Mouse (Mus musculus) T-helper 1 cell (primary cell): ENCODE results near the gene Dclk3.

Source experiments
- in situ Hi-C: fragments of 300-600 bp; cut with MboI, MseI; formaldehyde crosslinking; loops from one replicate; pipeline ENCODE4 v1.15.1; 2025; ENCODE audit warnings: high pct_unique_total_duplicates

The Dclk3 gene

DNA sequence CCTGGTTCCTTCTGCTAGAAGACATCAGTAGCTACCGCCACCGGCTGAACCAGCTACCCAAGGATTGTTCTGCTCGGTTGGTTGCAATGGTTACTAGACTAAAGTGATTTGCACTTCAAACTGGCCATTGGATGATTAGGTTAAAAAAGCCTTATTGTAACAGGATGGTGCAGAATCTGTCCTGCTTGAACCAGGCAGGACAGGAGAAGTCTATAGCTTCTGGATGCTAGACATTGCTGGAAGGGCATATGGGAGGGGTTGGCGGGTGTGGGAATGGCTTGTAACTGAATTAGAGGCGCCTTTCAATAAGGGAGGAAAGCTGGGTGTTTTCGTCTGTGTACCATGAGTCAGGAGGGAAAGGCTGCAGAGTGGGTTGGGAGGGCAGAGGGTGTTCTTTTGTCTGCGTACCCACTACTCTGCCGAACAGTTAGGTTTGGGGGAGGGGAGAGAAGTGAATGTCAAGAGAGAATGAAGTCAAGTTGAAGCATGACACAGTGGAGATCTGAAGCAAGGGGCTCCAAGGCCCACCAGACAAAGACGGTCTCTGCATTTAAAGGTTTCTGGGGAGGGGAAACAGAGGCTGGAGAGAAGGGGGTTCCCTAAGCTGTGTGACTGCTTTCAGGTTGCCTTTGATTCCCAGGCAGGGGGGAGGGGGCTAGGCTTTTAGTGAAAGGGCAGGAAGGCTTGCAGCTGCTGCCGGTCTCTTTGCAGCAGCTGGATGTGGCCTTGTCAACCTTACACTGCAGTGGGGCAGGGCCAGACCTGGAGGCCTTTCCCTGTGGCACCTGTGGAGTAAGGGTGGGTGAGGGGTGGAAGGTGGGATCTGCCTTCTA, 48.0 kb downstream of the Dclk3 start:
- in situ Hi-C loops, result no loop called here

DNA sequence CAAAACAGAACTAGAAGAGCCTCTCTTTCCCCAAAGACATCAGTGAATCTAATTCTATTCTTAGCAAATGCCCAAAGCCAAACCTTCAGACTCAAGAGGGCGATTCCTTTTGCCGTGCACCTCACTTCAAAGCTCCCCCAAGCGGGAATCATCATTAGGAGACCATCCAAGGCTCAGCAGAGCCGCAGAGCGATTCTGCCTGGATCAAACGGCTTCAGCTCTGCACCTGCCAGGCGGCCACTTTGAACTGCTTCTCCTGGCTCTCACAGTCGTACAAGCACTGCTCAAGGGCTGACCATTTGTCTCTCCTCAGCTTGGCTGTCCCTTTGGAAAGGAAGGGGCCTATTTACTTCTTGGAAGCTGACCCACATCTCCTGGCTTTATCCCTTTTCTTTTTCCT, 51.7 kb downstream of the Dclk3 start:
- in situ Hi-C loops, result no loop called here

DNA sequence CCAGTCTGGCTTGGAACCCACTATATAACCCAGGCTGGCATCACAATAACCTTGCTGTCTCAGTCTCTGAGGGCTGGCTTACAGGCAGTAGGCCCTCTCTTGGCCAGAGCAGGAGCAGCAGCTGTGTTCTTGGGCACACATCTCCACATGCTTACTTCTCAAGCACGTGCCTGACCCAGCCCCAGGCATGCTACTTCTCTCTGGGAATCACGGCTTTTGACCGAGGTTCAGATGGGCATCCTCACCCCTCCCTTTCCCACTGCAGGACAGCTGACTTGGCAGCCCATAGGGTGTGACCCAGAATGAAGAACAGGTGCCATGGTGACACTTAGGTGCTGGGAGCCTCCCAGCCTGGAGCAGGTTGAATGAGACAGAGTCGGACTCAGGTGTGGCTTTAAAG, 52.4 kb downstream of the Dclk3 start:
- in situ Hi-C loops, result no loop called here

DNA sequence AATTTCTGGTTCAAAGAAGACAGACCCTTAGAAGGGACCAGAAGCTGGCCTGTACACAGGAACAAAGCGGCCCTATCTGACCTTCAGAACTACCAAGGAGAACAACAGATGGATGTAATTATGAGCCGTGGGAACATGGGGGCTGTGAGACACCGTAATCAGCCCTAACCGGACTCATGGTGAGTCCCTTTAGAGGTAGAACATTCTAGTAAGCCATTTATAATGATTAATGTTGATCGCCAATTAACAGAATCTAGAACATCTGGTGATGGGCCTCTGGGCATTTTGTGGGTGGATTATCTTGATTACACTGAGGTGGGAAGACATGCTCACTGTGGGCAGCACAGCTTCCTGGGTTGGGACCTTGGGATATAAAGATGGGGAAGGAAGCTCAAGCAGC, 54.6 kb downstream of the Dclk3 start:
- in situ Hi-C loops, result no loop called here

DNA sequence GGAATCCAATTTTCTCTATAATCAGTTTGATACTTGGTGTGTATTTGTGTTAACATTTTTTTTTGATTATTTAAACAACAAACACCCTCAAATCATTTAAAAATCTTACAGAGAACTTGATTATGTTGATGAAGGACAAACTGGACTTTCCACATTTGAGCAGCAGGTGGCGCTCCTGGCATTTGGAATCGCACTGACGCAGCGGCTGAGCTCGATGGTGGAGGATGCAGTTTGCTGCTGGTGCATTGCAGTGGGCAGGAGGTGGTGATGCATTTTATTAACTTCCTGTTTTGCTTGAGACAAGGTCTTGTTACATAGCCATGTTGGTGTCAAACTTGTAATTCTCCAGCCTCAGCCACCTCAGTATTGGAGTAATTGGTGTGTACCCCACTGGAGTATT, 56.7 kb downstream of the Dclk3 start:
- in situ Hi-C loops, result loop anchor here (5.0 kb wide), 1 partner anchor 422 kb away; no protein-coding TSS in a partner anchor

DNA sequence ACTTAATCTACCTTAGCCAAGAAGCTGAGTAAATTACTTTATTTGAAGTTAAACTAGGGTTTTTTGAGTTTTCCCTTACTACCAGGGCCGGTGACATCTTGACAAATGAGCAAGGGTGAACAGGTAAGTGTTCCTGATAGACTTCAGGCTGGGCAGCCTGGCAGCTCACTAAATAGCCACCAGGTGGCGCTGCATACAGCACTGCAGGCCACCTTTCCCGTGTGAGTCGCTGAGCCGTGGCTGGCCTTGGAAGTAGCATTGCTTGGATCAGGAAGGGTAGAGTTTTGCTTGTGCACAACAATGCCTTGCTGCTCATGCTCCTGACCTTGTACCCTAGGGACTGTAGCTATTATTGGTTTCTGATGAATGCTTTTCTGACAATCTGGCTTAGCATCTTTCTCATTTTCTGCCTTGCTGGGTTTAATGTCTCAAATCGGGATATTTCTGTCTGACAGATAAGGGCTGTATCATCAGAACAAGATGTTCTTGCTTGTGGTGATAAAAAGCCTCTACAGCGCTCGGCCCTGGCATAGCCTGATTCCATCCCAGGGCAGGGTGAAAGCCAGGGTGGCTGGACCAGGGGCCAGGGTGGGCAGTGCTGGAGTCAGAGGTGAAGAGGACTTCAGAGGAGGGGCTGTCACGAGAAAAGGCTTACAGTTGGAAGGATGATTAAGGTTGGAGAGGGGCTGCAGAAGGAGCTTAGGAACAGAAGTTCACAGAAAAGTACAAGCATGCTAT, 58.4 kb downstream of the Dclk3 start:
- in situ Hi-C loops, result loop anchor here (5.0 kb wide), 1 partner anchor 420 kb away; no protein-coding TSS in a partner anchor

DNA sequence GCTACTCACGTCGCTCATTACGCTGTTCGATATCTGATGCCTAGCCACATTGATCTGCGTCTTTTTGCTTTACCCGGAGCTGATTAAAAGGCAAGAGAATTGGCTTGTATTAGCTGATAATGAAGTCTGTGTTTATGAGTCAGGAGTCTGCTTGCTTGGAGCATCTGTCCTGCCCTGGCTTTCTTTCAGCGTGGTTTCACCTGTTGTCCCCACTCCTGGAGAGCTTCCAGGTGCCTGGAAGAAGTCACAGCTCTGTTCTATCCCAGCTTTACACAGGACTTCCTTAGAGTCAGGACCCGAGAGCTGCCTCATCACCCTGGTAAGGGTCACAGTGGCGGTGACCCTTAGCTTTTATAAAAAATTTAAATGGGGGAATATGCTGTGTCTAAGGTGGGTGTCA, 61.3 kb downstream of the Dclk3 start:
- in situ Hi-C loops, result no loop called here

DNA sequence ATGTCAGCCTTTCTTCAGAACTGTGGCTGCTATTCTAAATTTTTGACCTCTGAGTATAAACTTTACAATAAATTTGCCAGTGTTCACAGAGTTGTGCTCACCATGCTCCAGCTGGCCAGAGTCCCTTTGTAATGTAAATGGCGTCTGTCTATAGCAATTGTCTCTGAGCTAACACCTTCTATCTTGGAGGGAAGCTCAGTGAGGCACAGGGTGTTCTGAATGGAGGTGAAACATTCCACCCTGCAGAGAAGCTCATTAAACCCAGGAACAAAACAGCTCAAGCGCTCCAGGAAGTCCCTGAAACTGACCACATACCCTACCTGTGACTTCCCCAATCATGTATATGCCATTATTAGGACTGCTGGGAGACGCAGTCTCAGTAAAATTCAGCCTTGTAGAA, 67.2 kb downstream of the Dclk3 start:
- in situ Hi-C loops, result no loop called here

DNA sequence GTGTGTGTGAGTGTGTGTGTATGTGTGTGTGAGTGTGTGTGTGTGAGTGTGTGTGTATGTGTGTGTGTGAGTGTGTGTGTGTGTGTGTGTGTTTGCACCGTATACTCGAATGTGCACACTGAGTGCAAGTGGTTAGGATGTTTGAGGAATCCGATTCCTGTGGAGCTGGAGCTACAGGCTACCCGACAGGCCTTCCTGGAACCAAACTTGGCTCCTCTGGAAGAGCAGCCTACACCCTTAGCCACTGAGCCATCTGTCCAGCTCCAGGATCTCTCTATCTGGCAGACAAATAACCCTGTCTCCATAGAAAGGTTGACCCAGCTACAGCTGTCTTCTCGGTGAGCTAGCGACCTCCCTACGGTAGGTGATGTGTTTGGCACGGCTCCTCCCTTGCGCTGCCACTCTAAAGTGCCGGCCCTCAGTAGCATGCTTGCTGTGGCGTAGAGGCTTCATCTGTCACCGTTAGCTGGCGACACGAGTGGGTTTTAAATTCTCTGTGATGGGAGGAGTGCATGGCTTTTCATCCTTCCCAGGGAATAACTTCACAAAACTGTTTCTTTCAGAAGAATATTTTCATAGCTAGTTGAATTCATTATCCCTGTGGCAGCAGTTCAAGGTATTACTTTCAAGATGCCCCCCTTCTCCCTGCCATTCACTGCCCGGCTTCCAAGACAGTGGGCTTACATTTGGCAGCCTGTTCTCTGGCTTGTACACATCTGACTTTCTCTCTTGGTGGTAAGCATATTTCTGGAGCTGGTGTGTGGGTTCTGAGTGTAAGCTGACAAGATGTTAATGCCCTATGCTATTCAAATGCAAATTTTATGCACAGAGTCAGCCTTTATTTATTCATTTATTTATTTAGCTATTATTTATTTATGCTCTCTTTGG, 75.9 kb downstream of the Dclk3 start:
- in situ Hi-C loops, result no loop called here

DNA sequence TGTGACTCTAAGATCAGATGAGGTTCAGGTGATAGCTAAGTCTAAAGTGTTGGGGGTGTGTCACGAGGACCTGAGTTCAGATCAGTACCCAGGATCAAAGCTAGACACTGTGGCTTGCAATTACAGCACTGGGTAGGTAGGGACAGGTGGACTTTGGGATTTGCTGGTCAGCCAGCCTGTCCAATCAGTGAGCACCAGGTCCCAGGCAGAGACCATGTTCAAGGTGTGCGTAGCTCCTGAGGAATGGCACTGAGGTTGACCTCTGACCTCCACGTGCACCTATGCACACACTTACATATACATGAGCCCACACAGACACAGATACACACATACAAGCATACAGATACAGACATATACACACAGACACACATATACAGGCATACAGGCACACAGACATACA, 76.7 kb downstream of the Dclk3 start:
- in situ Hi-C loops, result no loop called here

DNA sequence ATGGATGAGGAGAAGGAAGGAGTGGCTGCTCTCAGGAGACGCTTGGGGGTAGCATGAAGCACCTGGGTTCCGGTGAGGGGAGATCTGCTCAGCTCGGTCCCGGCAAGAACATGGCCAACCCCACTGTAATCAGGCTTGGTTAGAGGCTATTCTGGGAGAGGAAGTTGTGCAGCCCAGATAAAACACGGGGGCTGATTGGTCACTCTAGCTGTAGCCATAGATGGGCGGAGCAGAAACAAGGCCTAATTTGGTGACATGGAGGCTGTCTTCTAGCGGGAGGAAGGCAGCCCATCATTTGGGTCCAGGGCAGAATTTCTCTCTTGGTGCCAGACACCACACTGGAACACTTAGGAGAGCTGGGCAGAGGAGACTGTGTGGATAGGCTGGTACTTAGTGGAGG, 83.3 kb downstream of the Dclk3 start:
- in situ Hi-C loops, result no loop called here

DNA sequence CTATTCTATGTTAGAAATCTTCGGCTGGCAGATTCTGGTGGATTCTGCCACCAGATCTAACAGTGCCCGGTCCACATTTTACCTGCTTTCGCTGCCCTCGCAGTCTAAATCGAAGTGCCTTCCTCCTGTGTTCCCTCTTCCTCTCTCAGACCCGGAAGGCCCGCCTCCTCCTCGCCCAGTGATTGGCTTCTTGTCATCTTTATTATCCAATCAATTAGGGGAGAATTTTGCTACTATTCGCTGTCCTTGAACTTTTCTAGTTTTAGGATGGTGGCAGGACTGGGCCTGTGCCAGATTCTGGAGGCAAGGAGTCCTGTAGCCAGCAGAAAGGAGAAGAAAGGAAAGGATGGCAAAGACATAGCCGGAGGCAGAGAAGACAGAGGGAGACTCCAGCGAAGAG, 84.2 kb downstream of the Dclk3 start:
- in situ Hi-C loops, result no loop called here

DNA sequence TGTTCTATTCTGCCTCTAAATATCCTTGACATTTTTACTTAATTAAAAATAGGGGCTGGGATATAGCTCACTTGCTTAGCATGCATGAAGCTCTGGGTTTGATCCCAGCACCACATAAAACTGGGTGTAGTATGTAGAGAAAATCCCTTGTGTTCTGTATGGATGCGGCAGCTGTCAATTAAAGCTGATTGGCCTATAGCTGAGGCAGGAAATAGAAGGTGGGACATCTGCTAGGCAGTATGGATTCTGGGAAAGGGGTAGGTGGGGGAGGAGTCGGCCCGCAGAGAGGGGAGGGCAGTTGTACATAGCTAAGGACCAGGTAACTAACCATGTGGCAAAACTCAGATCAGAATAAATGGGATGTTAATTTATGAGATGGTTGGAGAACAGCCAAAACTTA, 85.0 kb downstream of the Dclk3 start:
- in situ Hi-C loops, result no loop called here

DNA sequence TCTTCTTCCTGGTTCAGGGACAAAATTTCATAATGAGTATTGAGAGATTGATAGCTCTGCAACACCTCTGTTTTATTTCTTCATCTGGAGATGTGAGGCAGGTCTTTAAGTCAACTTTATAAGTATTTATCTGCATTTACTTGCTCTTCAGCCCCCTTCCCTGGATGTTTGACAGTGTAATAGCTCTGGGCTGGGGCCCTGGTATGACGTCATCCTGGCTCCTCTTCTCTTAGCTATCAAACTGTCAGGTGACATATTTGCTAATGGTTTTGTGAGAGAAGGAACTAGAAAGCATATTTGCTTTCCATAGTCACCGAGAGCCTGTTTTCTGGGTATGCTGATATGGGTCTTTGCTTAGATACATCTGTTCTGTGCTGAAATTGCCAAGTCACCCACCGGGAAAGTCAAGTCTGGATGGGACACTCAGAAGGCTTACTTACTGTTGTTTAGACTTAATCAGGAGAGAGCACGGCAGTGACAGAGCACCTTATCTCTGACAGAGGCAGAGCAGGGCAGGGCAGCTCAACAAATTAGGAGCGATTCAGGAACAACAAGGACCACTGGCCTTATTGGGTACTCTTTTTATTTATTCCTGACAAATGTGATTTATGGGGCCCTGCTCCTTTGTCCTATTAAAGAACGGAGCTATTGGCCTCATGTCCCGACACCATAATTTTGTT, 96.0 kb downstream of the Dclk3 start:
- in situ Hi-C loops, result no loop called here

DNA sequence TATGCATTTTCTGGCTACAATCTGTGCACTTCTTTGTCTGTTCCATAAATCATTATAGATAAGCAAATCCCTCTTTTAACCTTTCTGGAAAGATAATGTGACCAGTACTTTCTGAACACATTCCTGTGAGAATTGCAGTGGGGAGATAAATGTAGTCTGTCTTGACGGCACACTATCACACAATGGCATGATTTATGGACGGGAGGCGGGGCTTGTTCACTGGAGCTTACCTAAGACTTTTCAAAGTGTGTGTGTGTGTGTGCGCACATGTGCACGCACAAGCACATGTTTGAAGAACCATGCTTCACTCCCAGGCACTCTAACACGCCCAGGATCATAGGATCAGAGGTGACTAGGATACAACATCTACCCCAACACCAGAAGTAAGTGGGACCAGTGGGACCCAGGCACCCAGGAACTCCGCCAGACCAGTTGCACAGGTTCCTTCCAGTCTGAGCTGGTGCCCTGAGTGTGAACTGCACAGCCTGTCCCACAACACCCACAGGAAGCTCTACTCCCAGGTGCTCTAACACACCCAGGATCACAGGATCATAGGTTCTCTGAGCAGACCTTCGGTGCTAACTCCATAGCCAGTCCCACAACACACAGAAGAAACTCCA, 96.7 kb downstream of the Dclk3 start:
- in situ Hi-C loops, result no loop called here
